18 mouse cellular contexts compared by ENCODE assay signal in the genomic region with DNA sequence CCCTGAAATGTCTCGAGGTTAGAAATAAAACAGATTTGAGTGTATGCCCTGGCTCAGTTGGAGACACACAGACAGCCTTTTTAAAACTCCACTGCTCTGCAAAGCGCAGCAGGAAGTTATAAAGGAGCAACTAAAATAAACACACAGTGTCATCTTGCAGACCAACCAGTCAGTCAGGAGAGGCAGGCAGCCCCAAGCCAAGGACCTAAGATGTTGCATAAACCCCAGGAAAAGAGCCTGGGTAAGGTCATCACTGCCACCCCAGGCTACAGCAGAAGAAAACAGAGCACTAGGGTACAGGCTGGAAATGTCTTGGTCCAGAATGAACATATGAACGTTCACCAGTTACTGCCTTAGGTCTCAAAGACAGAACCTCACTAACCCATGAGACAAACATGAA.
DNase-seq lines count a peak whose midpoint lies in the region; ATAC-seq lines count a peak whose summit lies in the region.
"Had no signal": no experiment of that assay in that cellular context is flagged by ENCODE, and none has a peak within 500 bp of the region (broad histone marks: within the 10 kb centered on the region; RNA-seq: fewer than 3 reads in every experiment).

No protein-coding gene starts in this region.

- no peaks in the 10 kb centered on the region for H3K36me3 ChIP-seq in liver, embryonic 11.5 days (ENCODE audit: control insufficient read depth, insufficient read depth, low read length)
- no peaks in the 10 kb centered on the region for H3K36me3 ChIP-seq in liver, embryonic 12.5 days
- H3K36me3 ChIP-seq in stomach, embryonic 14.5 days (ENCODE audit: control insufficient read depth, insufficient read depth, low read length) = no peaks in the 10 kb centered on the region
- H3K36me3 ChIP-seq: hindbrain, embryonic 10.5 days; limb, embryonic 10.5 days; lung, embryonic 15.5 days had no signal

- H3K4me1 ChIP-seq in liver, embryonic 11.5 days (replicated peaks; ENCODE audit: control insufficient read depth, insufficient read depth, low read length) = peaks cover 29% of the 10 kb centered on the region
- H3K4me1 ChIP-seq in liver, embryonic 12.5 days = peaks cover 78% of the 10 kb centered on the region
- peaks cover 37% of the 10 kb centered on the region for H3K4me1 ChIP-seq in stomach, embryonic 14.5 days (ENCODE audit: control insufficient read depth, insufficient read depth, low read length)
- H3K4me1 ChIP-seq: limb, embryonic 10.5 days had no signal

- 0 out of 2 replicates have a peak overlapping the region, but pooled peaks have one; percentile 11 for H3K27ac ChIP-seq in liver, embryonic 11.5 days (ENCODE audit: low read depth, low read length)
- peak overlapping the region; percentile 92 for H3K27ac ChIP-seq in liver, embryonic 12.5 days
- H3K27ac ChIP-seq in stomach, embryonic 14.5 days (ENCODE audit: low read length) = peak overlapping the region; percentile 28; the same call in 1 of the 2 replicates
- H3K27ac ChIP-seq: hindbrain, embryonic 10.5 days; left cerebral cortex, adult 2 months; limb, embryonic 10.5 days; lung, embryonic 15.5 days had no signal

- peak; percentile 47 for DNase-seq in gastrocnemius, adult 18-20 months (ENCODE audit: low spot score)
- no peak for DNase-seq in gastrocnemius, postnatal 10 days
- no peak for DNase-seq in liver, embryonic 11.5 days (ENCODE audit: low spot score)
- no peak for DNase-seq in liver
- DNase-seq in retina, postnatal 1 day = no peak
- DNase-seq in T-cell, adult 2 months (ENCODE audit: low spot score) = no peak
- DNase-seq: adrenal gland, postnatal 25 days; cerebellum, adult 9-11 months; right cerebral cortex, postnatal 25 days; thymus, adult 18-20 months had no signal

- H3K27me3 ChIP-seq in liver, embryonic 11.5 days (replicated peaks; ENCODE audit: control insufficient read depth, insufficient read depth, low read length) = no peaks in the 10 kb centered on the region
- no peaks in the 10 kb centered on the region for H3K27me3 ChIP-seq in liver, embryonic 12.5 days (replicated peaks)
- H3K27me3 ChIP-seq in stomach, embryonic 14.5 days (ENCODE audit: control insufficient read depth, insufficient read depth, low read length) = no peaks in the 10 kb centered on the region
- H3K27me3 ChIP-seq: lung, embryonic 15.5 days had no signal

- no peaks in the 10 kb centered on the region for H3K9me3 ChIP-seq in liver, embryonic 11.5 days (ENCODE audit: control insufficient read depth, low read length)
- no peaks in the 10 kb centered on the region for H3K9me3 ChIP-seq in liver, embryonic 12.5 days (replicated peaks)
- H3K9me3 ChIP-seq in stomach, embryonic 14.5 days (ENCODE audit: control insufficient read depth, low read depth, low read length) = no peaks in the 10 kb centered on the region
- H3K9me3 ChIP-seq: hindbrain, embryonic 10.5 days; limb, embryonic 10.5 days; lung, embryonic 15.5 days had no signal

- WGBS in liver, embryonic 11.5 days = 64% methylated on average over 3 of the region's 3 CpGs
- WGBS in liver, embryonic 12.5 days (ENCODE audit: insufficient replicate concordance) = 62% methylated on average over 3 of the region's 3 CpGs
- WGBS in stomach, embryonic 14.5 days = 21% methylated on average over 3 of the region's 3 CpGs

- no peak overlapping the region for H3K4me3 ChIP-seq in liver, embryonic 11.5 days (ENCODE audit: low read depth, low read length)
- no peak overlapping the region for H3K4me3 ChIP-seq in liver, embryonic 12.5 days
- H3K4me3 ChIP-seq in stomach, embryonic 14.5 days (ENCODE audit: low read depth, low read length) = no peak overlapping the region
- H3K4me3 ChIP-seq: hindbrain, embryonic 10.5 days; left cerebral cortex, adult 2 months; limb, embryonic 10.5 days; lung, embryonic 15.5 days had no signal

- ATAC-seq in liver, embryonic 11.5 days (replicated peaks; ENCODE audit: low FRiP score) = no peak
- ATAC-seq in liver, embryonic 12.5 days = no peak
- ATAC-seq in stomach, embryonic 14.5 days (ENCODE audit: insufficient number of reproducible peaks, insufficient read depth, low FRiP score, low read depth) = no peak
- ATAC-seq: activated CD4-positive, CD25-positive, alpha-beta regulatory T cell, adult 4 months; forebrain, embryonic 14.5 days had no signal

- no peak overlapping the region for H3K4me2 ChIP-seq in liver, embryonic 11.5 days
- no peak overlapping the region for H3K4me2 ChIP-seq in liver, embryonic 12.5 days
- H3K4me2 ChIP-seq in stomach, embryonic 14.5 days (replicated peaks; ENCODE audit: low read depth, low read length) = no peak overlapping the region
- H3K4me2 ChIP-seq: lung, embryonic 15.5 days had no signal

- no peak overlapping the region for H3K9ac ChIP-seq in liver, embryonic 11.5 days (ENCODE audit: low read depth, low read length)
- H3K9ac ChIP-seq in liver, embryonic 12.5 days = no peak overlapping the region
- no peak overlapping the region for H3K9ac ChIP-seq in stomach, embryonic 14.5 days (replicated peaks; ENCODE audit: low read depth, low read length)
- H3K9ac ChIP-seq: lung, embryonic 15.5 days had no signal

Comparison
In these comparisons a context has a peak if more than half of its experiments do, and no peak if none do; other contexts are left out.
1. H3K27ac ChIP-seq: peak in every context shown above with its lines; median percentile 92 in liver, embryonic 12.5 days; 28 in stomach, embryonic 14.5 days; 11 in liver, embryonic 11.5 days.